Mouse (Mus musculus) cerebellum, adult 2 months (tissue): ENCODE data around the gene Psip1.

Source experiments
- CTCF ChIP-seq: fragments of 200-500 bp; IDR thresholded peaks from 2 replicates; pipeline ENCODE4 v1.5.1; 2011; ENCODE audit warnings: low read depth, mild to moderate bottlenecking, control low read depth, low read length, moderate library complexity, borderline replicate concordance; ENCODE audit not compliant: insufficient read depth
- POLR2A ChIP-seq: fragments of 200-500 bp; IDR thresholded peaks from 2 replicates; pipeline ENCODE4 v1.6.1; 2011; ENCODE audit warnings: low read length, control low read depth, borderline replicate concordance; ENCODE audit not compliant: insufficient read depth

DNA sequence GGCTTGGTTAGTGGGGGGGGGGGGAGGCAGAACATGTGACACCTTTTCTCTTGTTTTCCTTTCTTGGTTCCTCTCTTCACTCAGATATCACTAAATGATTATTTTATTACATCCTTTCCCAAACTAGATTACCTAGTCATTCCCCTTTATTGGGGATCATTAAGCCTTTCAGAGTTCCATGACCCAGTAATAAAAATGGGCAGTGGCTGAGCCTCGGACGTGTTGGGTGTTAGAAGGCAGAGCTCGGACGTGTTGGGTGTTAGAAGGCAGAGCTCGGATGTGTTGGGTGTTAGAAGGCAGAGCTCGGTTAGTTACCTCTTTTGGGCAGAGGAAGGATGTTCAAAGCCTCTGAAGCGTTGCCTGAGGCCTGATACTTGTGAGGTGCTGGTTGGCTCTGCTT, 47.8 kb upstream of the Psip1 start:
- TF ChIP-seq CTCF = no peak
- no peak for TF ChIP-seq POLR2A
